Mouse (Mus musculus): Measurements from ENCODE around the gene Ccdc138.

DNA sequence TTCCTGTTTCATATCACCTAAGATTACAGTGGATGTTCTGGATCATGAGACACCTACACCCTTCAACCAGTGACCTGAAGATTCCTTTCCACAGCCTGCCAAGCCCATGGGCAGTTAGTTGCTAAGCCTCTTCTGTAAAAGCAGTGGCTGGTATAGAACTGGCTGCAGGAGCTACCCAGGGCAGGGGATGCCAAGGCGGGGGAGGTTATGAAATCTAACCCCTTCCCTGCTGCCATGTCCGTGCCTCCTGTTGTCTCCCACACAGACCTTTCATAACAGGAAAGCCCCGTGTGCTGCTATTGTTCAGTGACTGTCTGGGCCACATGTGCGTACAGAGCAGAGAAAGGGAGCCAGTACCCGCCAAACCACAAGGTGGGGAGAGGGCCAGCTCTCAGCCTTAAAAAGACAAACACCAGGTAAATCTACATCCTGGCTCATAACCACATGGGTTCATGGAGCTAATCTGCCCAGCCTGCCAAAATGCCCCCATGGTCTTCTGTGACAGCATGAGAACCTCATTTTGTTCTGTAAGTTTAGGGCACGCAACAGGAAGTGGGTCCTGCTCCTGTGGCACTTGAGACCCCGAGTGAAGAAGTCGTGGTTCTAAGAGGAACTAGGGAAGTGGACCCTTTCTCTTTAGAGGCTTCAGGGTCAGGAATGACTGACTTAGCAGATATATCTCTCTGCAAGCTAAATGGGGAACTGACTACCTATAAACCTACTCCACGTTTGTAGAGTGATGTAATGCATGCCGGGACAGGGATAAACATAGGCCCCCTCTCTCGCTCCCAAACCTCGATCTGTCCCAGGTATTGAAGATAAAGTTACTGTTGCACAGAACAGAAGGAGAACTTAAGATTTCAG lies 127.3 kb downstream of the Ccdc138 start:
- no peak for TF ChIP-seq POLR2A (IDR thresholded peaks at IDR 0.05; ENCODE audit: insufficient read length, low read depth)
- no peak for TF ChIP-seq MYOD1 (IDR thresholded peaks at IDR 0.05; ENCODE audit: control insufficient read depth in 1 of 3, insufficient read length in 2 of 3, low read depth in 2 of 3)
- no peak for TF ChIP-seq CEBPB (IDR thresholded peaks at IDR 0.05; ENCODE audit: insufficient read depth, poor library complexity, severe bottlenecking)
- no peak for TF ChIP-seq TCF12 (IDR thresholded peaks at IDR 0.05; ENCODE audit: insufficient read depth, poor library complexity, severe bottlenecking)

Data from myocyte (in vitro differentiated cells).